ENCODE assay signal across 1 mouse cellular context in genomic region chr5:36748536-36749061, GRCm38 (mm10).
TF ChIP-seq lines count a peak whose summit lies in the region.

Bloc1s4 (minus strand) TSS chr5:36748650.

TF ChIP-seq in CH12.LX, 34 proteins besides CTCF, POLR2A, EP300 and RAD21 (continued from another document):
- peak; percentile 77; the same call in 1 of the 2 replicates for TF ChIP-seq KAT2A (IDR thresholded peaks at IDR 0.05; ENCODE audit: insufficient replicate concordance, low read length)
- no peak for TF ChIP-seq MYC (IDR thresholded peaks at IDR 0.05; ENCODE audit: low read depth, low read length)
- TF ChIP-seq ETS1 (conservative IDR thresholded peaks at IDR 0.05; ENCODE audit: low read depth, low read length), result no peak
- peak; percentile 27; the same call in 1 of the 2 replicates for TF ChIP-seq MEF2A (IDR thresholded peaks at IDR 0.05; ENCODE audit: borderline replicate concordance, low read depth, low read length)
- TF ChIP-seq TBP (conservative IDR thresholded peaks at IDR 0.05; ENCODE audit: low read depth, low read length), result peak; percentile 63; the same call in 1 of the 2 replicates
- no peak for TF ChIP-seq CHD2 (IDR thresholded peaks at IDR 0.05; ENCODE audit: low read length)
- TF ChIP-seq RCOR1 (conservative IDR thresholded peaks at IDR 0.05; ENCODE audit: low read depth, low read length), result no peak
- peak; percentile 81 for TF ChIP-seq TCF12 (IDR thresholded peaks at IDR 0.05; ENCODE audit: low read depth, low read length)
- TF ChIP-seq SIN3A (IDR thresholded peaks at IDR 0.05; ENCODE audit: low read length), result peak; percentile 97
- TF ChIP-seq MAZ (IDR thresholded peaks at IDR 0.05; ENCODE audit: low read depth, low read length), result no peak
- peak; percentile 77; the same call in 1 of the 2 replicates for TF ChIP-seq POLR2AphosphoS2 (IDR thresholded peaks at IDR 0.05; ENCODE audit: low read depth, low read length)
- no peak for TF ChIP-seq CHD1 (IDR thresholded peaks at IDR 0.05; ENCODE audit: low read depth, low read length)
- TF ChIP-seq USF1 (IDR thresholded peaks at IDR 0.05; ENCODE audit: low read depth, low read length), result no peak
- no peak for TF ChIP-seq JUN (IDR thresholded peaks at IDR 0.05; ENCODE audit: insufficient read depth, low read depth, low read length)
- TF ChIP-seq SMC3 (IDR thresholded peaks at IDR 0.05; ENCODE audit: low read depth, low read length), result no peak
- peak; percentile 93 for TF ChIP-seq HCFC1 (IDR thresholded peaks at IDR 0.05; ENCODE audit: low read depth, low read length)
- peak; percentile 76; the same call in 1 of the 2 replicates for TF ChIP-seq GABPA (IDR thresholded peaks at IDR 0.05; ENCODE audit: insufficient replicate concordance, low read depth, low read length)
- TF ChIP-seq PAX5 (IDR thresholded peaks at IDR 0.05; ENCODE audit: low read length), result no peak
- TF ChIP-seq NELFE (IDR thresholded peaks at IDR 0.05; ENCODE audit: low read depth, low read length), result peak; percentile 91
- TF ChIP-seq JUND (conservative IDR thresholded peaks at IDR 0.05; ENCODE audit: low read depth, low read length), result no peak
- no peak for TF ChIP-seq E2F4 (IDR thresholded peaks at IDR 0.05; ENCODE audit: insufficient replicate concordance, low read depth, low read length)
- no peak for TF ChIP-seq UBTF (IDR thresholded peaks at IDR 0.05; ENCODE audit: low read depth, low read length)
